Mouse (Mus musculus): ENCODE measurements around the gene Nmt2. TPM values are rescaled to one million over a fixed set of nuclear protein-coding genes. Genes with fewer than 3 reads are reported as not detected.

Gene Nmt2
- polyA plus RNA-seq, 2 experiments from 2014 or later = 57.0 to 61.4 TPM

GRCm38 (mm10) chr2:3327351-3327750 lies 43.3 kb downstream of the Nmt2 start:
- peak; percentile 27 for ATAC-seq

DNA sequence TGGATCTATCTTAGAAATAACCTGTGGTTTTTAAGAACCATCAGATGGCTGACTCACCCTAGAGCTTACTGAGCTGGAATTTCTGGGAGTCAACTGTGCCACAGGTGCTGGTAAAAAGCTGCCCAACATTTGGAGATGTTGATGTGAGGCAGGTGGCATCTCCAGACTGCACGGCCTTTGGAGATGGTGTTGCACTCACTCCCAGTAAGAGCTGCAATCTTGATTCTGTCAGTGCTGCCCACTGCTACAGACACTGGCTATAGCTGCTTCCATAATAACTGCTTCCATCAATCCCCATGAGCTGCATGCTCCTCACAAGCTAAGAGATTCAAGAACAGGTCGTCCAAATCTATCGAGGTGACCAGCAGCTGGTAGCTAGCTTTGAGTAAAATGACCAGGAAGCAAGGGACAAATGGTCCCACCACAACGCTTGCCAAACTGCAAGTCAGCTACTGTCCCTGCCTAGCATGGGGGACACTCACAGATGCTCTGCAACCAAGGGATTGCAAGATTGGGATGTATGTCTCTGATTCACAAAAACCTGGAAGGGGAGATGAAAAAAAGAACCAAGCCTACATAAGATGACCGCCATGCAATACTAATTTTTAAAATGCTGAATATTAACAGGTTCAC lies 47.2 kb downstream of the Nmt2 start:
- ATAC-seq = no peak

DNA sequence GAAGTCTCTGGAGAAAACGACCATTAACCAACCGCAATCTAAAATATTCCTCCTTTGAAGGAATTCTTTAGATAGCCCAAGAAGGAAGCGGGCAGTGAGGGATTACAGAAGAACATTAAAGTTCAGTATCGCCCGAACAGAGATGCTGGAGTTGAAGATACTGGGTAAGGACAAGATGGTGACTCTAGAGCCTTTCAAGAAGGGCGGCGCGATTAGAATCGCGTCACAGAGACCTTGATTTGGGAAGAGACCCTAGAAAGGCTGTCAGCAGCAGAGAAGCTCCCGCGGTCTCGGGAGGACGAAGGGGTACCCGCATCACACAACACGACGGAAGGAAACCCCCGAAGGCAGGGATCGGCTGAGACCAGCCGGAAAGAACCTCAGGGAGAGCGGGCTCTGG lies 48.0 kb downstream of the Nmt2 start:
- ATAC-seq = no peak

- ATAC-seq = peak; percentile 82
Observed at GRCm38 (mm10) chr2:3332484-3333242, 48.7 kb downstream of the Nmt2 start, which contains the start of gene Rpp38. TSS of gene Rpp38 (minus strand) at chr2:3332643.

- no peak for ATAC-seq
Observed at GRCm38 (mm10) chr2:3333761-3334160, 49.7 kb downstream of the Nmt2 start.

- peak; percentile 39 for ATAC-seq
Observed at GRCm38 (mm10) chr2:3335611-3336301, 51.7 kb downstream of the Nmt2 start, which contains the start of gene Acbd7. TSS of gene Acbd7 (plus strand) at chr2:3336168.

DNA sequence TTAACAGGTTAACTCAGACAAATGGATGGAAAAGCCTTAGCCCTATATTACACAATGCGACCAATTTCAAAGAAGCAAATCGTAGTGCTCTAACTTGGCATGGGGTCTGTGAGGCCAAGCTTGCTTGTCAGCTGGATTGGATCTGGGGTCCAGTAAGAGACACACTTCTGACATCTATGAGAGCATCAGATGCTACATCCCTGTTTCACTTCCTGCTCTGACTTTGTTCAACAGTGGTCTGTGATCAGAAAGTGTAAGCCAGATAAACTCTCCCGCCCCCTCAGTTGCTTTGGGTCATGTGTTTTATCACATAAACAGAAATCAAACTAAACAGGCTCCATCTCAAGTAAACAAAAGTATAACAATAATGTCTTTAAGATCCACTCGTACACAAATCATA lies 64.4 kb downstream of the Nmt2 start:
- no peak for ATAC-seq

DNA sequence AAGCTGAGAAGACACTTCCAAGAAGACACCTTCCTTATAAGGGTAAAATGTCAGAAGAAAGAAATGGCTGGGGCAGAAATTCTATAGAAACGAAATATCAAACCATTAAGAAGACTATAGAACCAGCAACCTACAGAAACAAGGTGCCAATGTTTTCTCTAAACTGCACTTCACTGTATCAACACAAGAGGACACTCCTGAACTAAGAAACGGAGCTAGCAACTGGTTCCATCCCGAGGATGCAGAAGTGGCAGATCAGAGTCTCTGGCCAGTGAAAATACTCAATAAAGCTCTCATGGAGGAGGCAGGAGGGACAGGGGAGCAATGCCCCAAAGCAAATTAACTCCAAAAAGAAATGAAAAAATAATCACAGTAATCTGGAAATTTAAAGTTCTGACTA lies 64.9 kb downstream of the Nmt2 start:
- ATAC-seq = peak; percentile 60

GRCm38 (mm10) chr2:3353160-3353559 lies 69.1 kb downstream of the Nmt2 start:
- ATAC-seq = no peak

DNA sequence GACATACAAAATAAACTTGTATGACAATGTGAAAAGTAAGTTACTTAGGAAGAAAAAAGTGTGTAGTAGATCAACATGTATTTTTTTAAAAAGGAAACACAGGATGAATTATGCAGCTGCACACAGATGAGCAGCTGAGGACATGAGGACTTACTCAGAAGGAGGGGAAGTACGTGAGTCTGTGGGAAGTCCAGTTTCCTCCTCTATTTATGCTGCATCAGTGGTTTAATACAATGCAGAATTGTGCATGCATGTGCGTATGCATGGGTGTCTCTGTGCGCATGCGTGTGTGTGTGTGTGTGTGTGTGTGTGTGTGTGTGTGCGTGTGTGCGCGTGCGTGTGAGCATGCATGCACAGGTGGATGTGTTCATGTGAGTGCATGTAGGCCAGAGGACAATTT lies 71.8 kb downstream of the Nmt2 start:
- ATAC-seq = no peak

DNA sequence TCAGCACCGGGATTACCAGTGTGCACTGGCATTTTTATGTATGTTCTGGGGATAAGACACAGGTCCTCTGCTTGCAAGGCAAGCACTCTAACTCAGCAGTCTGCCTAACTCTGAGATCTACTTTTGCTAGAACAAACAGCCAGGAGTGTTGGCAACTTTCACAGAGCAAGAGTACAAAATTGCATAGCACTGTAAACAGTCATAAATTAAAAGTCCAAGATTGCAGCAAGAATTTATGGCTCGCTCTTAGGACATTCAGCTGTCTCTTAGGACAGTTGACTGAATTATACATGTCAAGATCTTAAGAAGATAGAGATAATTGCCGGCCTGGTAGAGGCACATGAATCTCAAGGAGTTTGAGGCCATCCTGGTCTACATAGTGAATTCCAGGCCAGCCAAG lies 72.3 kb downstream of the Nmt2 start:
- ATAC-seq = no peak

DNA sequence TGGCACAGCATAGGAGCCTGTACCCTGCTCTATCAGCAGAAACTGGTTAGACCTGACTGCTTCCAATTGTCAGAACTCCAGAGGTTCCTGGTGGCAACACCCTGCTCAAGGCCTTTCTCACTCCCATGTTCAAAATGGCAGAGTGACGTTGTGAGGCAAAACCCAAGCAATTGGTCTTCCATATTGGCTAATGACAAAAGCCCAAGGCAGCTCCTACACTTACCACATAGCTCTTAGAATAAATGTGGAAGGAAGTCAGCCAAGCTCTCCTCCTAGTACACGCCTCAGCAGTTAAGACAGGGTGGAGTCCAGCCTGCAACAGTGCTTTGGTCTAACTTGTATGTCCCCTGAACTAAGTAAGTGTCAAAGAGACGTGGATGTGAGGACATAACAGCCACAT lies 73.9 kb downstream of the Nmt2 start:
- no peak for ATAC-seq

DNA sequence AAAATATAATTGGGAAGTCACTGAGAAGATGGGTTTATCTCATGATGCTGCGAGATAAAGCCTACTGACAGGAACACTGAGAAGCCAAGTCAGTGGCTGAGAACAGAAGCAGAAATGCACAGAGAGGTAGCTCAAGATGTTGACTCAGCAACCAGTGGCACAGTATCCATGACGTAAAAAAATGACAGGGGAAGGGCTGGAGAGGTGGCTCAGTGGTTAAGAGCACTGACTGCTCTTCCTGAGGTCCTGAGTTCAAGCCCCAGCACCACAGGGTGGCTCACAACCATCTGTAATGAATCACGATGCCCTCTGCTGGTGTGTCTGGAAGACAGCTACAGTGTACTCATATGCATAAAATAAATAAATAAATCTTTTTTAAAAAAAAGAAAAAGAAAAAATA lies 77.1 kb downstream of the Nmt2 start:
- ATAC-seq = no peak

GRCm38 (mm10) chr2:3365127-3365526 lies 81.1 kb downstream of the Nmt2 start:
- ATAC-seq = no peak

Other genes starting within 250 kb of the Nmt2 start
- not detected for gene Fam171a1, start 170.0 kb upstream of the Nmt2 start, polyA plus RNA-seq (2017; shearing (Covaris generic))
- 10 to 100 TPM; 20.8 to 21.6 TPM for gene Rpp38, start 48.4 kb downstream of the Nmt2 start, polyA plus RNA-seq (2017; shearing (Covaris generic))
- under 1 TPM in 1 of 2 experiments, not detected in 1; 0.65 TPM for gene Acbd7, start 52.0 kb downstream of the Nmt2 start, polyA plus RNA-seq (2017; shearing (Covaris generic))
- not detected for gene Olah, start 113.0 kb downstream of the Nmt2 start, polyA plus RNA-seq (2017; shearing (Covaris generic))
- not detected for gene Meig1, start 138.4 kb downstream of the Nmt2 start, polyA plus RNA-seq (2017; shearing (Covaris generic))
- gene Dclre1c, start 139.9 kb downstream of the Nmt2 start, polyA plus RNA-seq (2017; shearing (Covaris generic)) = 10 to 100 TPM; 16.8 to 19.8 TPM
- gene Suv39h2, start 190.8 kb downstream of the Nmt2 start, polyA plus RNA-seq (2017; shearing (Covaris generic)) = 1 to 10 TPM in 1 of 2 experiments, under 1 TPM in 1; 0.90 to 1.1 TPM
- 1 to 10 TPM; 2.3 to 3.4 TPM for gene Gm45902, start 228.6 kb downstream of the Nmt2 start, polyA plus RNA-seq (2017; shearing (Covaris generic))
- 100 to 1,000 TPM; 108 to 136 TPM for gene Hspa14, start 228.6 kb downstream of the Nmt2 start, polyA plus RNA-seq (2017; shearing (Covaris generic))
- gene Cdnf, start 228.8 kb downstream of the Nmt2 start, polyA plus RNA-seq (2017; shearing (Covaris generic)) = 1 to 10 TPM in 1 of 2 experiments, under 1 TPM in 1; 0.24 to 1.2 TPM

Measured in CD4-positive, CD25-positive, alpha-beta regulatory T cell, adult 4 months (primary cell).